Mouse (Mus musculus) embryonic facial prominence, embryonic 13.5 days (tissue): ENCODE data around the gene Reep3. TPM values are rescaled to one million over a fixed set of nuclear protein-coding genes. Genes with fewer than 3 reads are reported as not detected.

Experiments
- ATAC-seq: fragments of 200-750 bp; cut with Nextera tagmentation; 2 replicates; pipeline ENCODE4 v1.8.0; 2017; ENCODE audit warnings: low read depth; ENCODE audit not compliant: insufficient number of reproducible peaks, insufficient read depth, low FRiP score, low TSS enrichment
- H3K27ac ChIP-seq: fragments of 300-500 bp; sonication (generic); 2 replicates; pipeline ENCODE4 v1.5.1; 2015; ENCODE audit warnings: moderate library complexity, mild to moderate bottlenecking, inconsistent platforms
- H3K27me3 ChIP-seq: fragments of 300-500 bp; sonication (generic); 2 replicates; pipeline ENCODE4 v1.6.1; 2015; ENCODE audit warnings: mild to moderate bottlenecking, inconsistent platforms
- H3K36me3 ChIP-seq: fragments of 300-500 bp; sonication (generic); 2 replicates; pipeline ENCODE4 v1.6.1; 2015; ENCODE audit warnings: mild to moderate bottlenecking, inconsistent platforms
- H3K4me1 ChIP-seq: fragments of 300-500 bp; sonication (generic); 2 replicates; pipeline ENCODE4 v1.6.1; 2015; ENCODE audit warnings: inconsistent platforms
- H3K4me2 ChIP-seq: fragments of 300-500 bp; sonication (generic); 2 replicates; pipeline ENCODE4 v1.6.1; 2015; ENCODE audit warnings: moderate library complexity, mild to moderate bottlenecking, inconsistent platforms
- H3K4me3 ChIP-seq: fragments of 300-500 bp; sonication (generic); 2 replicates; pipeline ENCODE4 v1.5.1; 2015; ENCODE audit warnings: mild to moderate bottlenecking, inconsistent platforms
- H3K9ac ChIP-seq: fragments of 300-500 bp; sonication (generic); 2 replicates; pipeline ENCODE4 v1.6.1; 2015; ENCODE audit warnings: mild to moderate bottlenecking, inconsistent platforms
- H3K9me3 ChIP-seq: fragments of 300-500 bp; sonication (generic); 2 replicates; pipeline ENCODE4 v1.6.1; 2016; ENCODE audit warnings: inconsistent platforms
- WGBS: fragments of 180-500 bp; shearing (Covaris S2); methylation state at CpG from one replicate; pipeline ENCODE4 v1.1.7; 2015; ENCODE audit warnings: mixed read lengths; 5-methylcytosine and 5-hydroxymethylcytosine counted together
- polyA plus RNA-seq: library from polyadenylated mRNA; unstranded; fragments of >200 nt; fragmentation: Nextera tagmentation; extraction: Ambion mirVana; gene quantifications from 2 replicates; pipeline ENCODE4 v1.2.1, GENCODE M21; 2015

Reep3 gene
- polyA plus RNA-seq, 1 experiment from 2014 or later, result 46.3 TPM

DNA sequence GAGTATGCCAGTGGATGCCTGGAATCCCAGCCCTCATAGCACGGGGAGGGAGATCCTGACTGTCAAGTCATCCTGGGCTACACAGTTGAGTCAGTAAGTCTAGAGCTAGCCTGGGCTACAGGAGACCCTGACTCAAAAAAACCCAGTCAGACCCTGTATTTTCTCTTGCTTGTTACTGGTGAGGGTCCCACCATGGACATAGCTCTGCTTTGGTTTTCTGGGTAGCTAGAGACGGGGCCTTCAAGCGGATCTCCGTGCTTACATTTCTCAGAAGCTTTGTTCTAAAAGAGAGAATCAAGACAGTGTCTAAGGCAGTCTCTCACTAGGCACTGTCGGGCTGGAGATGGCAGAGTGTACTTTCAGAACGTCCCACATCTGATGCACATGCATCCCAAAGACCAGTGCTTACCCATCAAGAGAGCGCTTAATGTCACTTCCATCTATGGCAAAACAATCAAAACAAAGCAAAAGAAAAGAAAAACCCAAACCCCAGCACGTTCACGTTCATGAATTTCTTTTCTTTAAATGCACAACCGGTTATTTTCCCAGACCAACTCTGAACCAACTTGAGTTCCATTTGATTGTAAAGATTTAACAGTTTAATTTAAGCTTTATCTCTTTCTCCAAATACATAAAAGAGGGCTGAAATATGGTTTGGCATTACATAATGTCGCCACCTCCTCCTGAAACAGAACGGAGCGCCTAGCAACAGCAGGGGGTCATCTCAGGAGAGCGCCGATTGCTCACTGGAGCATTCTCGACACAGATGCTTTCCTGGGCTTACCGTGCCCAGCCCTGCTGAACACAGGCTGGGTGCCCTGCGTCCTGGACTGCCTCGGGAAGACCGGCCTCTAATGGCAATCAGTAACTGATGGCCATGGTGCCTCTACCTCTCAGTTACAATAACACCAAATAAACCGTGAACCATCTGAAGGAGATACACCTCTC, 20.5 kb downstream of the Reep3 start:
- Histone ChIP-seq H3K9me3 (no peaks in the 10 kb centered on the region), H3K27ac (no peak overlapping the region), H3K9ac (no peak overlapping the region), H3K36me3 (no peaks in the 10 kb centered on the region), H3K4me3 (no peak overlapping the region), H3K4me2 (no peak overlapping the region), H3K4me1 (peaks cover 24% of the 10 kb centered on the region), H3K27me3 (no peaks in the 10 kb centered on the region)
- ATAC-seq, result no peak
- 74% methylated on average over 21 of the region's 21 CpGs for WGBS

GRCm38 (mm10) chr10:67073577-67073976, 23.2 kb downstream of the Reep3 start:
- Histone ChIP-seq H3K9me3 (no peaks in the 10 kb centered on the region), H3K36me3 (no peaks in the 10 kb centered on the region), H3K4me3 (no peak overlapping the region), H3K9ac (no peak overlapping the region), H3K4me2 (no peak overlapping the region), H3K4me1 (peaks cover 15% of the 10 kb centered on the region), H3K27ac (no peak overlapping the region), H3K27me3 (no peaks in the 10 kb centered on the region)
- WGBS, result 95% methylated on average over 8 of the region's 8 CpGs
- ATAC-seq, result no peak

GRCm38 (mm10) chr10:67072600-67072999, 24.1 kb downstream of the Reep3 start:
- no peaks in the 10 kb centered on the region for H3K27me3 ChIP-seq
- no peak overlapping the region for H3K4me3 ChIP-seq
- H3K9me3 ChIP-seq, result no peaks in the 10 kb centered on the region
- 82% methylated on average over 4 of the region's 4 CpGs for WGBS
- H3K27ac ChIP-seq, result peak overlapping the region; percentile 29
- H3K9ac ChIP-seq, result no peak overlapping the region
- no peak for ATAC-seq
- no peaks in the 10 kb centered on the region for H3K36me3 ChIP-seq
- peaks cover 15% of the 10 kb centered on the region for H3K4me1 ChIP-seq
- H3K4me2 ChIP-seq, result no peak overlapping the region

GRCm38 (mm10) chr10:67071884-67072283, 24.9 kb downstream of the Reep3 start:
- Histone ChIP-seq H3K27ac (peak overlapping the region; percentile 29; the same call in 1 of the 2 replicates), H3K9me3 (no peaks in the 10 kb centered on the region), H3K9ac (no peak overlapping the region), H3K36me3 (no peaks in the 10 kb centered on the region), H3K4me2 (no peak overlapping the region), H3K4me3 (no peak overlapping the region), H3K27me3 (no peaks in the 10 kb centered on the region), H3K4me1 (peaks cover 15% of the 10 kb centered on the region)
- 76% methylated on average over 5 of the region's 5 CpGs for WGBS
- ATAC-seq, result no peak

- ATAC-seq, result no peak
- Histone ChIP-seq H3K9ac (no peak overlapping the region), H3K4me1 (peaks cover 11% of the 10 kb centered on the region), H3K9me3 (no peaks in the 10 kb centered on the region), H3K27ac (peak overlapping the region; percentile 29), H3K4me3 (no peak overlapping the region), H3K27me3 (no peaks in the 10 kb centered on the region), H3K36me3 (no peaks in the 10 kb centered on the region), H3K4me2 (no peak overlapping the region)
- WGBS, result 80% methylated on average over 4 of the region's 4 CpGs
Measured at GRCm38 (mm10) chr10:67071389-67071788, 25.4 kb downstream of the Reep3 start.

GRCm38 (mm10) chr10:67069013-67069412, 27.7 kb downstream of the Reep3 start:
- Histone ChIP-seq H3K9ac (no peak overlapping the region), H3K4me3 (no peak overlapping the region), H3K4me1 (peaks cover 17% of the 10 kb centered on the region), H3K36me3 (no peaks in the 10 kb centered on the region), H3K27ac (peak overlapping the region; percentile 11; the same call in 1 of the 2 replicates), H3K9me3 (no peaks in the 10 kb centered on the region), H3K27me3 (no peaks in the 10 kb centered on the region), H3K4me2 (no peak overlapping the region)
- WGBS, result 78% methylated on average over 10 of the region's 10 CpGs
- ATAC-seq, result no peak

GRCm38 (mm10) chr10:67066421-67066820, 30.3 kb downstream of the Reep3 start:
- no peak for ATAC-seq
- WGBS, result 79% methylated on average over 3 of the region's 3 CpGs
- H3K4me1 ChIP-seq, result peaks cover 14% of the 10 kb centered on the region

GRCm38 (mm10) chr10:67065927-67066326, 30.8 kb downstream of the Reep3 start:
- Histone ChIP-seq H3K9ac (no peak overlapping the region), H3K4me1 (peaks cover 18% of the 10 kb centered on the region), H3K9me3 (no peaks in the 10 kb centered on the region), H3K27ac (no peak overlapping the region), H3K27me3 (no peaks in the 10 kb centered on the region), H3K4me3 (no peak overlapping the region), H3K36me3 (no peaks in the 10 kb centered on the region), H3K4me2 (no peak overlapping the region)
- WGBS, result 61% methylated on average over 5 of the region's 5 CpGs
- ATAC-seq, result no peak

More at GRCm38 (mm10) chr10:67066421-67066820, 30.3 kb downstream of the Reep3 start:
- Histone ChIP-seq H3K27me3 (no peaks in the 10 kb centered on the region), H3K4me2 (no peak overlapping the region), H3K9ac (no peak overlapping the region), H3K4me3 (no peak overlapping the region), H3K9me3 (no peaks in the 10 kb centered on the region), H3K27ac (no peak overlapping the region), H3K36me3 (no peaks in the 10 kb centered on the region)

GRCm38 (mm10) chr10:67065277-67065887, 31.4 kb downstream of the Reep3 start:
- H3K27ac ChIP-seq, result no peak overlapping the region
- H3K4me2 ChIP-seq, result no peak overlapping the region
- WGBS, result 79% methylated on average over 7 of the region's 7 CpGs
- no peak overlapping the region for H3K9ac ChIP-seq
- no peak overlapping the region for H3K4me3 ChIP-seq
- no peak for ATAC-seq
- H3K4me1 ChIP-seq, result peaks cover 18% of the 10 kb centered on the region
- no peaks in the 10 kb centered on the region for H3K9me3 ChIP-seq
- no peaks in the 10 kb centered on the region for H3K36me3 ChIP-seq
- H3K27me3 ChIP-seq, result no peaks in the 10 kb centered on the region

- peaks cover 33% of the 10 kb centered on the region for H3K4me1 ChIP-seq
- H3K9me3 ChIP-seq, result no peaks in the 10 kb centered on the region
- peak overlapping the region; percentile 29; the same call in 1 of the 2 replicates for H3K27ac ChIP-seq
- H3K9ac ChIP-seq, result no peak overlapping the region
- H3K36me3 ChIP-seq, result no peaks in the 10 kb centered on the region
- ATAC-seq, result no peak
- H3K27me3 ChIP-seq, result no peaks in the 10 kb centered on the region
- WGBS, result 61% methylated on average over 4 of the region's 4 CpGs
- H3K4me3 ChIP-seq, result no peak overlapping the region
- H3K4me2 ChIP-seq, result no peak overlapping the region
Measured at GRCm38 (mm10) chr10:67061823-67062222, 34.9 kb downstream of the Reep3 start.

GRCm38 (mm10) chr10:67061367-67061801, 35.4 kb downstream of the Reep3 start:
- H3K36me3 ChIP-seq, result no peaks in the 10 kb centered on the region
- WGBS, result 21% methylated on average over 10 of the region's 10 CpGs
- no peaks in the 10 kb centered on the region for H3K9me3 ChIP-seq
- H3K4me2 ChIP-seq, result 0 out of 2 replicates have a peak overlapping the region, but pooled peaks have one; percentile 2
- peaks cover 38% of the 10 kb centered on the region for H3K4me1 ChIP-seq
- no peak overlapping the region for H3K9ac ChIP-seq
- peak overlapping the region; percentile 41; the same call in 1 of the 2 replicates for H3K27ac ChIP-seq
- no peak overlapping the region for H3K4me3 ChIP-seq
- ATAC-seq, result no peak
- no peaks in the 10 kb centered on the region for H3K27me3 ChIP-seq
